Mouse (Mus musculus): ENCODE data around the gene Spib. TPM values are rescaled to one million over a fixed set of nuclear protein-coding genes. Genes with fewer than 3 reads are reported as not detected.

The Spib gene
- polyA plus RNA-seq, 1 experiment from 2014 or later: not detected

GRCm38 (mm10) chr7:44534242-44534641 is 2.4 kb upstream of the Spib start:
- Histone ChIP-seq H3K9ac (replicated peaks) (no peak overlapping the region), H3K4me1 (no peaks in the 10 kb centered on the region), H3K4me3 (replicated peaks) (no peak overlapping the region), H3K27me3 (replicated peaks) (peaks cover 8% of the 10 kb centered on the region), H3K9me3 (replicated peaks) (no peaks in the 10 kb centered on the region), H3K36me3 (peaks cover 7% of the 10 kb centered on the region), H3K4me2 (no peak overlapping the region), H3K27ac (replicated peaks) (no peak overlapping the region)
- no peak for ATAC-seq (ENCODE audit: low FRiP score)
- 93% methylated on average over 13 of the region's 13 CpGs for WGBS

GRCm38 (mm10) chr7:44533746-44534045 is 1.8 kb upstream of the Spib start:
- WGBS: 79% methylated on average over 12 of the region's 12 CpGs
- Histone ChIP-seq H3K4me3 (replicated peaks) (no peak overlapping the region), H3K4me2 (no peak overlapping the region), H3K9ac (replicated peaks) (no peak overlapping the region), H3K27ac (replicated peaks) (no peak overlapping the region), H3K9me3 (replicated peaks) (no peaks in the 10 kb centered on the region), H3K4me1 (no peaks in the 10 kb centered on the region), H3K36me3 (peaks cover 7% of the 10 kb centered on the region), H3K27me3 (replicated peaks) (peaks cover 13% of the 10 kb centered on the region)
- ATAC-seq (ENCODE audit: low FRiP score): no peak

GRCm38 (mm10) chr7:44532918-44533745 is 1.3 kb upstream of the Spib start:
- Histone ChIP-seq H3K4me2 (no peak overlapping the region), H3K9ac (replicated peaks) (no peak overlapping the region), H3K4me1 (peaks cover under 1% of the 10 kb centered on the region), H3K36me3 (peaks cover 7% of the 10 kb centered on the region), H3K27me3 (replicated peaks) (peaks cover 19% of the 10 kb centered on the region), H3K9me3 (replicated peaks) (no peaks in the 10 kb centered on the region), H3K4me3 (replicated peaks) (no peak overlapping the region), H3K27ac (replicated peaks) (no peak overlapping the region)
- no peak for ATAC-seq (ENCODE audit: low FRiP score)
- 89% methylated on average over 29 of the region's 29 CpGs for WGBS

- no peak overlapping the region for H3K9ac ChIP-seq (replicated peaks)
- no peak for ATAC-seq (ENCODE audit: low FRiP score)
- H3K4me3 ChIP-seq (replicated peaks): no peak overlapping the region
- H3K4me1 ChIP-seq: peaks cover 7% of the 10 kb centered on the region
- H3K27ac ChIP-seq (replicated peaks): no peak overlapping the region
- no peaks in the 10 kb centered on the region; the same call in 1 of the 2 replicates for H3K36me3 ChIP-seq
- H3K9me3 ChIP-seq (replicated peaks): no peaks in the 10 kb centered on the region
- 54% methylated on average over 5 of the region's 5 CpGs for WGBS
- peaks cover 32% of the 10 kb centered on the region for H3K27me3 ChIP-seq (replicated peaks)
- H3K4me2 ChIP-seq: no peak overlapping the region
Measured at GRCm38 (mm10) chr7:44531207-44531606, 664 bp downstream of the Spib start.

GRCm38 (mm10) chr7:44530507-44530906 is 1.4 kb downstream of the Spib start:
- H3K4me2 ChIP-seq: no peak overlapping the region
- H3K4me3 ChIP-seq (replicated peaks): no peak overlapping the region
- peaks cover 8% of the 10 kb centered on the region for H3K4me1 ChIP-seq
- H3K27ac ChIP-seq (replicated peaks): no peak overlapping the region
- ATAC-seq (ENCODE audit: low FRiP score): no peak
- H3K9me3 ChIP-seq (replicated peaks): no peaks in the 10 kb centered on the region
- H3K9ac ChIP-seq (replicated peaks): no peak overlapping the region
- peaks cover 36% of the 10 kb centered on the region for H3K27me3 ChIP-seq (replicated peaks)
- 85% methylated on average over 3 of the region's 3 CpGs for WGBS
- no peaks in the 10 kb centered on the region; the same call in 1 of the 2 replicates for H3K36me3 ChIP-seq

GRCm38 (mm10) chr7:44529518-44529917 is 2.4 kb downstream of the Spib start:
- Histone ChIP-seq H3K27me3 (replicated peaks) (peaks cover 46% of the 10 kb centered on the region), H3K27ac (replicated peaks) (no peak overlapping the region), H3K4me3 (replicated peaks) (no peak overlapping the region), H3K4me2 (no peak overlapping the region), H3K4me1 (peaks cover 17% of the 10 kb centered on the region), H3K9me3 (replicated peaks) (no peaks in the 10 kb centered on the region), H3K36me3 (no peaks in the 10 kb centered on the region; the same call in 1 of the 2 replicates), H3K9ac (replicated peaks) (no peak overlapping the region)
- no peak for ATAC-seq (ENCODE audit: low FRiP score)
- 69% methylated on average over 5 of the region's 5 CpGs for WGBS

- peaks cover 64% of the 10 kb centered on the region for H3K27me3 ChIP-seq (replicated peaks)
- 6% methylated on average over 40 of the region's 40 CpGs for WGBS
- H3K4me1 ChIP-seq: peaks cover 18% of the 10 kb centered on the region
- peak overlapping the region; percentile 68 for H3K4me2 ChIP-seq
- ATAC-seq (ENCODE audit: low FRiP score): peak; percentile 76
- H3K4me3 ChIP-seq (replicated peaks): peak overlapping the region; percentile 35
- H3K27ac ChIP-seq (replicated peaks): 0 out of 2 replicates have a peak overlapping the region, but pooled peaks have one; percentile 3
- peak overlapping the region; percentile 37 for H3K9ac ChIP-seq (replicated peaks)
- H3K9me3 ChIP-seq (replicated peaks): no peaks in the 10 kb centered on the region
- H3K36me3 ChIP-seq: no peaks in the 10 kb centered on the region
Measured at GRCm38 (mm10) chr7:44527483-44528398, 4.1 kb downstream of the Spib start.

- Histone ChIP-seq H3K4me1 (peaks cover 19% of the 10 kb centered on the region), H3K4me2 (no peak overlapping the region), H3K9me3 (replicated peaks) (no peaks in the 10 kb centered on the region), H3K4me3 (replicated peaks) (no peak overlapping the region), H3K9ac (replicated peaks) (no peak overlapping the region), H3K27me3 (replicated peaks) (peaks cover 74% of the 10 kb centered on the region), H3K36me3 (no peaks in the 10 kb centered on the region), H3K27ac (replicated peaks) (no peak overlapping the region)
- ATAC-seq (ENCODE audit: low FRiP score): no peak
- WGBS: 91% methylated on average over 14 of the region's 14 CpGs
Measured at GRCm38 (mm10) chr7:44526414-44527154, 5.3 kb downstream of the Spib start.

- ATAC-seq (ENCODE audit: low FRiP score): no peak
- H3K9ac ChIP-seq (replicated peaks): no peak overlapping the region
- H3K27ac ChIP-seq (replicated peaks): no peak overlapping the region
- WGBS: 16% methylated on average over 22 of the region's 22 CpGs
- peaks cover 21% of the 10 kb centered on the region for H3K4me1 ChIP-seq
- H3K4me3 ChIP-seq (replicated peaks): 0 out of 2 replicates have a peak overlapping the region, but pooled peaks have one; percentile 6
- no peaks in the 10 kb centered on the region for H3K36me3 ChIP-seq
- no peaks in the 10 kb centered on the region for H3K9me3 ChIP-seq (replicated peaks)
- peaks cover 77% of the 10 kb centered on the region for H3K27me3 ChIP-seq (replicated peaks)
- peak overlapping the region; percentile 43 for H3K4me2 ChIP-seq
Measured at GRCm38 (mm10) chr7:44525126-44525832, 6.6 kb downstream of the Spib start.

GRCm38 (mm10) chr7:44524502-44524901 is 7.4 kb downstream of the Spib start, which contains the start of gene Mybpc2:
Mybpc2 (minus strand) TSS chr7:44524656.
- 0 out of 2 replicates have a peak within 1 kb of the TSS, but pooled peaks have one; percentile 6 for H3K4me3 ChIP-seq (replicated peaks)
- peaks cover 71% of the 10 kb centered on the region for H3K27me3 ChIP-seq (replicated peaks)
- H3K27ac ChIP-seq (replicated peaks): no peak within 1 kb of the TSS
- no peak for ATAC-seq (ENCODE audit: low FRiP score)
- H3K36me3 ChIP-seq: no peaks in the 10 kb centered on the region
- H3K4me1 ChIP-seq: peaks cover 21% of the 10 kb centered on the region
- 35% methylated on average over 12 of the region's 12 CpGs for WGBS
- H3K4me2 ChIP-seq: peak within 1 kb of the TSS; percentile 43
- no peak within 1 kb of the TSS for H3K9ac ChIP-seq (replicated peaks)
- H3K9me3 ChIP-seq (replicated peaks): no peaks in the 10 kb centered on the region

GRCm38 (mm10) chr7:44523056-44523455 is 8.8 kb downstream of the Spib start:
- H3K4me1 ChIP-seq: peaks cover 19% of the 10 kb centered on the region
- no peaks in the 10 kb centered on the region for H3K36me3 ChIP-seq
- no peak for ATAC-seq (ENCODE audit: low FRiP score)
- no peak overlapping the region for H3K27ac ChIP-seq (replicated peaks)
- 88% methylated on average over 2 of the region's 2 CpGs for WGBS
- no peak overlapping the region for H3K9ac ChIP-seq (replicated peaks)
- H3K4me2 ChIP-seq: no peak overlapping the region
- no peak overlapping the region for H3K4me3 ChIP-seq (replicated peaks)
- H3K27me3 ChIP-seq (replicated peaks): peaks cover 58% of the 10 kb centered on the region
- no peaks in the 10 kb centered on the region for H3K9me3 ChIP-seq (replicated peaks)
